Mouse (Mus musculus): ENCODE results near the gene Clba1.

Clba1 gene

GRCm38 (mm10) chr12:112808587-112809364 lies at the start of gene Clba1:
Gene Clba1 (plus strand): TSS chr12:112808937.
- peak; percentile 94 for DNase-seq

- DNase-seq: no peak
These were observed 49.3 kb upstream of the Clba1 start for GRCm38 (mm10) chr12:112759471-112759870.

DNA sequence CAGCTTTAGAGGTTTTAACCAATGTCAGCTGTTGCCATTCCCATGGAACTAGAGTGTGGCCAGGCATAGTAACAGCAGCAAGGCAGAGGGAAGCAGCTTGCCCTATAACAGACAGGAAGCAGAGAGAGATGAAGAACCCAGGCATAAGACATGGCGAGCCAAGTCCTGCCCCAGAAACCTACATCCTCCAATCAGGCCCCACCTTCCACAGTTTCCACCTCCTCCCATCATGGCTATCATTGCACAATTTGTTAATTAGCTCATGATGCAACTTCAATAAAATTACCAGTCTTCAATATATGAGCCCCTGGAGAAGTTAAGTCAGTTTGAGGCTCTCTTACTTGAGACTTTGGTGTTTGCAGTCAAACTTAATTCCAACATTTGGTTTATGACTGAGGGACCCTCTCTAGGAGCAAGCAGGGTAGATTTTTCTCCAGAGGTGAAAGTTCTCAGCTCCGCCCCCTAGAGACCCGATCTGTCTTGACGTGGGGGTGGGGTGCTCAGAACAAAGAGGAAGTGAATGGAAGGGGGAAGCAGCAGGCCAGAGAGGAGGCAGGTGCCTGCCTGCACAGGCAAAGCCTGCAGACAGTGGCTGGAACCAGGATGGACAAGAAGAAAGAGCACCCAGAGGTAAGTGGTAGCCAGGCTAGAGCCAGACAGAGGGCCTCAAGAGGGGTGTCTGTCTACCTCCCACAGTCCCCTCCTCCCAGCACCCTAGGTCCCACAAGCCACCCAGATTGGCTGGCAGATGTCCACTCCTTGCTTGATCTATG lies 48.4 kb upstream of the Clba1 start, which contains the start of gene Pld4:
Pld4 (plus strand) TSS at position 502 of the 773 bp plus-strand sequence.
- DNase-seq: no peak

GRCm38 (mm10) chr12:112761411-112761810 lies 47.3 kb upstream of the Clba1 start:
- no peak for DNase-seq

- no peak for DNase-seq
These were observed 46.7 kb upstream of the Clba1 start for GRCm38 (mm10) chr12:112762018-112762417.

DNA sequence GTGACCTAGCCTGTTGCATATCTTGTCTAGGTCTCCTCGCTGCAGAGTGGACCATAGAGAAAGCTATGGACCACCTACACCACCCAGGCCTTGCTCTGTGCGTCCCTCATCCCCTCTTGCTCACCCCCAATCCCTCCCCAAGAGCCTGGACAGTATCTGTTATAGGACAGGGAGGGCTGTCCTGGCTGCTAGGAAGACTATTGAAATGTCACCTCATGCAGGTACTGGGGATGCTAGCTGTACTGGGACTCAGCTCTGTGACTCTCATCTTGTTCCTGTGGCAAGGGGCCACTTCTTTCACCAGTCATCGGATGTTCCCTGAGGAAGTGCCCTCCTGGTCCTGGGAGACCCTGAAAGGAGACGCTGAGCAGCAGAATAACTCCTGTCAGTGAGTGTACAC lies 45.6 kb upstream of the Clba1 start:
- DNase-seq: no peak

DNA sequence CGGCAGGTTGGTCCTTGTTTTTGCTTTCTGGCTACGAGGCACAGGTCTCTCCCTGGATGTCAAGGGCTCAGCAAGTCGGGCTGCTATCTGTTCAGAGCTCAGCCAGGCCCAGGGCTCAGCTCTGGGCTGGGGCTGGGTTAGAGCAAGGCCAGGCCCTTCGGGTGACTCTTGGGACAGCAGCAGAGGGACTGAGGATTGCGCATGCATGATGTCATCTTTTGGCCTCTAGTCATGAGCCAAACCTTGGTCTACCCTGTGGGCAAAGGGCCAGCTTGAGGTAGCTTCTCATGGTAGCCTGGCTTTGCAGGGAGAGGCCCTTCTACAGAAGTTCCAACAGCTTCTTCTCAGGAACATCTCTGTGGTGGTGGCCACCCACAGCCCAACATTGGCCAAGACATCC lies 44.6 kb upstream of the Clba1 start:
- no peak for DNase-seq

DNA sequence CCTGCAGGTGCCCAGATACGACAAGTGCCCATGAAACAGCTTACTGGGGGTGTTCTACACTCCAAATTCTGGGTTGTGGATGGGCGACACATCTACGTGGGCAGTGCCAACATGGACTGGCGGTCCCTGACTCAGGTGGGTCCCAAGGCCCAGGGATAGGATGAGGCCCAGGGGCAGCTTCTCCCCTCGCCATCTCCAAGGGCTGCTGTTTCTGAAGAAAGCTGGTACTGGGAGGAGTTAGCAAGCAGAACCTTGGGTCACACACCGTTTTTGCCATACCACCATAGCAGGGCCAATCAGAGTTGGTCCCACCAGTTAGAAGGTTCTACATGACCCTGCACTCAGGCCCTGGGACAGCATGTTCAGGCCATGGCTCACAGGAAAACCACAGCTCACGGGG lies 43.7 kb upstream of the Clba1 start:
- no peak for DNase-seq

- DNase-seq: no peak
These were observed 42.2 kb upstream of the Clba1 start for GRCm38 (mm10) chr12:112766586-112766985.

DNA sequence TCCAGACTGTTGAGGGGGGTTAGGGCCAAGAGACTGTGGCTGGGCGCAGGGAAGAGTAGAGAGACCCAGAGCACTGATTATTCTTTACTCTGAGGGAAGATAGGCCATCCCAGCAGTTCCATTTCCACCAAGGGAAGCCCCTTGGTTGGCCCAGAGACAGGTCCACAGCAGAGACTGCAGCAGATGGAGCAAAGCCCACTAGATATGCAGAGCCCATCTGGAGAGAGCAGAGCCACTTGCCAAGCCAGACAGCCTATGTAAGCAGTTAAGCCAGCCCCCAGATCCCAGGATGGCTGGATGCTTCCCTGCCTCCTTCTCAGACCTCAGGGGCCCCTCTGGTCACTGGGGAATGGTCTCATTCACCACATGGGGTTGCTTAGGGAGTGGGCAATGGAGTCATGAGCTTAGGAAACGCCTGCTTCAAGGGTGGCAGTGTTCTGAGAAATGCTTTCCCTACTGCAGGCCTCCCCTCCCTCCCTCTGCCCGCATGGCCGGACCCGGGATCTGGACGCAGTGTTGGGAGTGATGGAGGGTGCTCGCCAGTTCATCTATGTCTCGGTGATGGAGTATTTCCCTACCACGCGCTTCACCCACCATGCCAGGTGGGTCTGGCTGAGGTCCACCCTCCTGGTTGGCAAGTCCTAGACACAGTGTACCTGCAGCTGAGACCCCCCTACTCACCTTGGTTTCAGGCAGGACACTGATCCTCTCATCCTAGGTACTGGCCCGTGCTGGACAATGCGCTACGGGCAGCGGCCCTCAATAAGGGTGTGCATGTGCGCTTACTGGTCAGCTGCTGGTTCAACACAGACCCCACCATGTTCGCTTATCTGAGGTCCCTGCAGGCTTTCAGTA lies 41.5 kb upstream of the Clba1 start:
- no peak for DNase-seq

DNA sequence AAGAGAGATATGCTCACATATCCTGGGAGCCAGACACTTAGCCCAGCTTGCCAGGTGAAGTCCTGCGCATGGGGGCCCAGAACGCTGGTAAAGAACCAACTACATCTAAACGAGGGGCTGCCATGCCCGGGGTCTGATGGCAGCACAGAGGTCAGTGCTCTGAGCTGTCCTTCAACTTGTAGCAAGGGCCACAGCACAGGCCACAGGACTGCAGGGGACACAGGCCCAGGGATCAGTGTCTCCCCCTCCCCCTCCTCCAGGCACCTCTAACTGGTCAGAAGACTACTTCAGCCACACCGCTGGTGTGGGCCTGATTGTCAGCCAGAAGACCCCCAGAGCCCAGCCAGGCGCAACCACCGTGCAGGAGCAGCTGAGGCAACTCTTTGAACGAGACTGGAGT lies 40.6 kb upstream of the Clba1 start:
- DNase-seq: no peak

DNA sequence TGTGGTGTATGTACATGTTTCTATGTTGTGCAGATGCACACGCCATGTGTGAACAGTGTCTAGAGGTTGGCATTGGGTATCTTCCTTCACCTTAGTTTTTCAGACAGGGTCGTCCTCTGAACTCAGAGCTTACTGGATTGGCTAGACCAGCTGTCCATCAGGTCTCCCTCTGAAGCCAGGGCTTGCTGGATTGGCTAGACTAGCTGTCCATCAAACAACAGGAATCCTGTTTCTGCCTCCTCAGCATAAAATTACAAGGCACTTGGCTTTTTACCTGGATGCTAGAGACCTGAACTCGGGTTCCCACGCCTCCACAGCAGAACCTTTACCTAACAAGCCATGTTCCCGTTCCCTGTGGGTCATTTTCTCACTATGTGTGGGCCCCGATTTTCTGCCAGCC lies 39.7 kb upstream of the Clba1 start:
- no peak for DNase-seq

DNA sequence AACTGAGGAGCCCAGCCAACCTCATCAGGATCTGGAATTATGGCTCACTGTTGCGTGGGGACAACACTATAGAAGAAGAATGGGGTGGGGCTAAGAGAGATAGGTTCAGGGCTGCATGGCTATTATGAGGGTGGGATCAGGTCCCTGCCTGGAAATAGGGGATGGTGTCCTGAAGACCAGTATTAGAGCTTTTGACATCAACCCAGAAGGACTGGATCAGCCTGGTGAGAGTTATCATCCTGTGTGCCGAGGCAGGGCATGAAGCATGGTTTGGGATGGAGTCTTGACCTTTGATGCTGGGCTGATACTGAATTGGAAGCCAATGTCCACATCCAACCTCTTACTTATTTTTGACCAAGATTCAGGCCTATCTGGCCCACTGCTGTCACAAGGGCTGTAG lies 39.0 kb upstream of the Clba1 start:
- DNase-seq: no peak

DNA sequence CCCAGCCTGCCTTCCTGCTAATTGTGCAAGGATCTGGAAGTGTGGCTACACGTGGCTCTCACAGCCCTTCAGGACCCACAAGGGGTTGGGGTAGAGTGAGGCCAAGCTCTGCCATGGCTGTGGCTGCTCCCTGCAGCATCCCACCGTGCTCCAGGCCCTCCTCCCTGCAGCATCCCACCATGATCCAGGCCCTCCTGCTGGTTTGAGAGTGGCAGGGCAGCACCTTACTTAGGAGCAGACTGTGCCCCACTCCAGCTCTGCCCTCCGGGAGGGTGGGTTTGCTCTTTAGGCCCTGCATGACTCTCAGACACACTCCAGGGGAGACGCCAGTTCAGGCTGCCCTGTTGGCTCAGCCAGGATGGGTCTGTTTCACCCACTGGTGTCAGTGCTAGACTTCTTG lies 38.3 kb upstream of the Clba1 start:
- no peak for DNase-seq

DNA sequence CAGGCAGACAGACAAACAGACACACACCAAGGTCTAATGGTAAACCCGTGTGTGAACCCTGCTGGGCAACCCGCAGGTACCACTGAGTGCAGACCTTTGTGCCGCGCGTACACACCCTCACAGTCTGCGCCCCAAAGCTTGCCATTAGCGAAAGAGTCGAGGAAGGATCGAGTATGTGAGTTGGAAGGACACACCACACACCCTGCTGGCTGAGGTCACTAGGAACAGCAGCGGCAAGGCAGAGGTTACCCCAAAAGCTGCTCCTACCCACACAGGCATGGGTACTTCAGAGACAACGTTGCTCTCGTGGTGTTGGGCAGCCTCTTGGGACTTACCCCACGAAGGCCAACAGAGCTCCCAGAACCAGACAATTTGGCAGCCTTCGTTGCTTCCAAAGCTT lies 36.4 kb upstream of the Clba1 start:
- DNase-seq: no peak

DNA sequence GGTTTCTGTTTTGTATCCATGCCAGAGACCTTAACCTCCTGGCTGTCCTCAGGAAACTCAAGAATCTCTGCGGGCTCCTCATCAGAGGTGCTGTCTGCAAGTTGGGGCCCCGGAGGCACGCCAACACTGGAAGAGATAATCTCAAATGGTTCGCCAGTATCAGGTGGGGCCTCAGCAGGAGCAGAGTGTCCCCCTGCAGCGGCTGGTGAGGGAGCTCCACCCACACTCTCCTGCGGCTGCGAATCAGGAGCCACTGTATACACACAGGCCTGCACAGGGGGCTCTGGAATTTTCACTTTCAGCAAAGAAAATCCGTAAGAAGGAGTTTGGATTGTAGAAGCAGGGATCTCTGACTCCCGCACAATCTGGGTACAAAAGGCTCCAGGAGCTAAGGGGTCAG lies 35.4 kb upstream of the Clba1 start:
- DNase-seq: no peak

- DNase-seq: no peak
These were observed 34.7 kb upstream of the Clba1 start for GRCm38 (mm10) chr12:112774026-112774425.

DNA sequence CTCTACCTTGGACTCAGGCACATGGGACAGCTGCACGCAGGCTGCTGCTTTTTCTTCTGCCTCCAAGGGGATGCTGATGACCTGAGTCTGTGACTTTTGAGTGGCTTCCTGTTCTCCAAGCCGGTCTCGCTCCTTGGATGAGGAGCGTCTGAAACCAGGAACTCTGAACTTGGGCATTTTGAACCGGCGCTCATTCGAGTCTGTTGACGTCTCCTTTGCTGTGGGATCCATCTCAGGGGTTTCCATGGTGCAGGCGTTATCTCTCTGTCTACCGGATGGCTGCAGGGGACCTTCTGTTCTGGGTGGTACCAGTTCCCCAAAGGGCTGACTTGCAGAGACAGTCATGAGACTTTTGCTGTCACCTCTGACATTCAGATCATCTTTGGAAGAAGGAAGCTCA lies 34.3 kb upstream of the Clba1 start:
- DNase-seq: no peak

DNA sequence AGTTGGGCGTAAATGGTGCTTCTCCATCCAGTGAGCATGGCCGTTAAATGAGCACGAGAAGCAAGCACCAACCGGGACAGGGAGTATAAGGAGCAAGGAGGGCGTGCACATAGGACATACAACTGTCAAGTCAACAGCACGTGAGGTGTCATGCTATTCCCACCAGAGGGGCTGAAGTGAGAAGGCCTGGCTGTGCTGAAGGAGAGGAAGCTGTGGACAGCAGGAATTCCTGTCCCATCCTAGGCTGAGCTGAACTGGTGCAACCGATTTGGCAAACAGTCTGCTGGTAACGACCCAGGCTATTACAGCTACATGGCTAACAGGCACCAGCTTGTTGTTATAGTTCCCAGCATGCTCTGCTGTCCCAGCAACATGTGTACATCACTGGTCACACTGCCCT lies 17.7 kb upstream of the Clba1 start:
- DNase-seq: no peak

GRCm38 (mm10) chr12:112793601-112794355 lies 15.0 kb upstream of the Clba1 start:
- no peak for DNase-seq

GRCm38 (mm10) chr12:112794356-112794816 lies 14.4 kb upstream of the Clba1 start:
- DNase-seq: no peak

DNA sequence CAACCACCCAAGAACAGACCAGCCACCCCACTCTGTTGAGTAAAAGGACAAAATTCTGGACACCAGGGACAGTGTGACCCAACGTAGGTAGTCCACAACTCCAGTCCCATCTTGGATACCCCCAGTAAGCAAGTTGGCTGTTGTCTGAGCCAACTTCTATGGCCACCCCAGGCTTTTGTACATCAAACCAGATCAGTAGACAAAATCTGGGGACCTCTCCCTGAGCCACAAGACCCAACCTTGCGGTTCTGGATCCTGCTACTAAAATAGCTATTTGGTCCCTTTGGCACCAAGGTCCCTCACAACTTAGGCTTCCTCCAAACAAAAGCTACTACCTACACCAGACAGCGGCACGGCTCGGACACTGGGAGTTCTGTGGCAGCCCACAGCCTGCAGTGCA lies 13.7 kb upstream of the Clba1 start:
- no peak for DNase-seq
